Mouse (Mus musculus) cortical plate, adult 2 months (tissue): Measurements from ENCODE around the gene Oxct2a. TPM values are rescaled to one million over a fixed set of nuclear protein-coding genes. Genes with fewer than 3 reads are reported as not detected.
"Not testable (repeated sequence)": the region's sequence is repeated elsewhere in the genome, so short reads cannot be mapped to it uniquely, and the experiment has no call there.

Source experiments
- H3K27ac ChIP-seq: fragments of 200-500 bp; 2 replicates; pipeline ENCODE4 v1.5.1; 2012; ENCODE audit warnings: low read length, control low read depth, inconsistent platforms; ENCODE audit not compliant: insufficient read depth
- H3K4me1 ChIP-seq: fragments of 200-500 bp; 2 replicates; pipeline ENCODE4 v1.6.1; 2011; ENCODE audit warnings: low read length; ENCODE audit not compliant: control insufficient read depth, insufficient read depth
- H3K4me3 ChIP-seq: fragments of 200-500 bp; 2 replicates; pipeline ENCODE4 v1.5.1; 2011; ENCODE audit warnings: mild to moderate bottlenecking, low read length, control low read depth; ENCODE audit not compliant: insufficient read depth
- CTCF ChIP-seq: fragments of 200-500 bp; IDR thresholded peaks from 2 replicates; pipeline ENCODE4 v1.5.1; 2011; ENCODE audit warnings: mild to moderate bottlenecking, control low read depth, low read length; ENCODE audit not compliant: insufficient read depth; ENCODE audit errors: extremely low read depth
- POLR2A ChIP-seq: fragments of 200-500 bp; IDR thresholded peaks from 2 replicates; pipeline ENCODE4 v1.6.1; 2011; ENCODE audit warnings: mild to moderate bottlenecking, low read length, control low read depth; ENCODE audit not compliant: insufficient read depth; ENCODE audit errors: extremely low read depth
- polyA plus RNA-seq: library from polyadenylated mRNA; depleted of rRNA; stranded (reverse); fragments of >200 nt; gene quantifications from 2 replicates; pipeline ENCODE4 v1.2.3, GENCODE M21; 2012; rRNA removed

The Oxct2a gene
- polyA plus RNA-seq, 1 experiment: 0.10 TPM

DNA sequence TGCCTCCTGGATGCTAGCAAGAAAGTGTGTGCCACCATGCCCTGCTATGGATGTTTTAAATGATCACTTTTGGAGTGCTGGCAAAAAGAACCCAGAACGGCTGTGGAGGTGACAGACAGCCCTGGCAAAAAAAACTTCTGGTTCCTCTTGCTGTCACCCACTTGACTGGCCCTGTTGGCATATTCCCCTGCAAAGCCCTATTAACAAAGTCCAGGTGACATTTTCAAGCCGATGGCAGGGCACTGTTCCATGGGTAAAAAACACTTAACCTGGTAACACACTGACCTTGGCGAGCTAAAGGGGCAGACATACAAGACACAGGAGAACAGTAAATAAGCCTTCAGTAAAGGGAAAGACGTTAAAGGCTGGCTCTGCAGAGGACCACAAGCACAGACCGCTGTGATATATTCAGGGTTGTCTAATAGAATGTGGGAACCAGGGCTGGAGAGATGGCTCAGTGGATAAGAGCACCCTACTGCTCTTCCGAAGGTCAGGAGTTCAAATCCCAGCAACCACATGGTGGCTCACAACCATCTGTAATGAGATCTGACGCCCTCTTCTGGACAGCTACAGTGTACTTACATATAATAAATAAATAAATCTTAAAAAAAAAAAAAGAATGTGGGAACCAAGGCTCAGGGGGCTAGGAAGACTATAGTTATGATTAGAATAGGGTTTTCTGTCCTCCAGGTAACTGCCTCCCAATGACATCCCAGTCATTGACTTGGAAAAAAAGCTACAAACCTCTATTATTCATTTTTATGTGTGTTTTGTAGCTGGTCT lies 29.6 kb downstream of the Oxct2a start:
- no peak overlapping the region for H3K27ac ChIP-seq
- no peak overlapping the region for H3K4me3 ChIP-seq
- H3K4me1 ChIP-seq: no peaks in the 10 kb centered on the region
- no peak for TF ChIP-seq CTCF
- no peak for TF ChIP-seq POLR2A

DNA sequence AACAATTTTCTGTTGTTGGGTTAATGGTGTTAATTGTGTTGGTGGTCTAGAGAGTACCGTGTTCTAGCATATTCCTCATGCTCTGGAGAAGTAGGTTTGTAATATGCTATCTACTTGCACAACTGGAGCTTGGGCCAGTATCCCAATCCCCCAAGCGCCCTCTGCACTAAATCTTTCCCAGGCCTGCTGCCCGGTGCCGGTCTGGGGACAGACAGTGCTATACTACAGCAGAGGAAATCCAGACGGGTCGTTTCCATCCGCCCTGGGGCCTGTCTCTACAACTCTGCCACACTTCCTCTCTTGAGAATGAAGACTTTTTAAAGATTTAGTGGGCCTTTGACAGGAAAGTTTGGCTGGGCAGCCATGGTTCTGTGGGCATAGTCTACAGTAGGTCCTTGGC lies 30.4 kb downstream of the Oxct2a start:
- no peaks in the 10 kb centered on the region for H3K4me1 ChIP-seq
- H3K27ac ChIP-seq: no peak overlapping the region
- TF ChIP-seq CTCF: no peak
- TF ChIP-seq POLR2A: no peak
- H3K4me3 ChIP-seq: no peak overlapping the region

DNA sequence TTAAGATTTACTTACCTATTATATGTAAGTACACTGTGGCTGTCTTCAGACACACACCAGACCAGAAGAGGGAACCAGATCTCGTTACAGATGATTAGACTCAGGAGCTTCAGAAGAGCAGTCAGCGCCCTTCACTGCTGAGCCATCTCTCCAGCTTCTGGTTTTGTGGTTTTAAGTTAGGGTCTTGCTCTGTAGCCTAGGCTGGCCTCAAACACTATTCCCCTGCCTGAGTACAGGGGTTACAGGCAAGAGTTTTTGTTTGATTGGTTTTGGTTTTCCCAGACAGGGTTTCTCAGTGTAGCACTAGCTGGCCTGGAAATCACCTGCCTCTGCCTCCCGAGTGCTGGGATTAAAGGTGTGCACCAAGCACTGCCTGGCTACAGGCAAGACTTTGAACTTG lies 31.0 kb downstream of the Oxct2a start:
- no peaks in the 10 kb centered on the region for H3K4me1 ChIP-seq
- no peak overlapping the region for H3K4me3 ChIP-seq
- TF ChIP-seq POLR2A: no peak
- TF ChIP-seq CTCF: no peak
- H3K27ac ChIP-seq: no peak overlapping the region

DNA sequence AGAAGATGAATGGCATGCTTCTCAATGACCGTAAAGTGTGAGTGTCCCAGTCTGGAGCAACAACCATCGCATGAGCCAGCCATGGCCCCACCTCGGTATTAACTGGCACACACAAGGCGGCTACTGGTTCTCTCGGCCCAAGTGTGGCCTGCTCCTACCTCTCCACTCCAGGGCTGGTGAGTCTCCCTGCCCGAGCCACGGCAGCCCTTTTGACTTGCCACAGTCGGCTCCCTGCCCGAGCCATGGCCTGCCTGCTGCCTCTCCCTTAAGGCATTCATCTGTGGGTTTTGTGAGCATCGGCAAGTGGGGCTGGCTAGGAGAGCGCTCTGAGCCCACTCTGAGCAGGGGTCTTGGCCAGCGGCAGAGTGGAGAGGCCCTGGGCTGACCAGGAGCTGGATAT lies 34.4 kb downstream of the Oxct2a start:
- H3K27ac ChIP-seq: no peak overlapping the region
- no peak overlapping the region for H3K4me3 ChIP-seq
- TF ChIP-seq POLR2A (no peak), CTCF (no peak)
- H3K4me1 ChIP-seq: peaks cover 5% of the 10 kb centered on the region

DNA sequence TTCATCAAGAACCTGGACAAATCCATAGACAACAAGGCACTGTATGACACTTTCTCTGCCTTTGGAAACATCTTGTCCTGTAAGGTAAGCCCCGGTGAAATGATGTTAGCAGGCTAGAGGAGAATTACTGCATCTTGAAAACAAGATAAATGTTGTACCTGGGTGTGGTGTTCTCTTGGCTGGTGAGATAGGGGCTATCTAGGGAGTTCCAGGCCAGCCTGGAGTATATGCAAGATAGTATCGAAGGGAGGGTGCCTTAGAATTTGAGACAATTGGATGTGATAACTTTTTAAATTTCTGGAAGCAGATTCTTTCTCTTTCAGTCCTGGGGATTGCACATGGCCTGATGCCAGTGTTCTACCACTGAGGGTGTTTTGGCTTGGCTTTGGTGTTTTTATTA lies 36.6 kb downstream of the Oxct2a start:
- H3K4me3 ChIP-seq: no peak overlapping the region
- H3K4me1 ChIP-seq: peaks cover 5% of the 10 kb centered on the region
- no peak overlapping the region for H3K27ac ChIP-seq
- no peak for TF ChIP-seq CTCF
- no peak for TF ChIP-seq POLR2A

DNA sequence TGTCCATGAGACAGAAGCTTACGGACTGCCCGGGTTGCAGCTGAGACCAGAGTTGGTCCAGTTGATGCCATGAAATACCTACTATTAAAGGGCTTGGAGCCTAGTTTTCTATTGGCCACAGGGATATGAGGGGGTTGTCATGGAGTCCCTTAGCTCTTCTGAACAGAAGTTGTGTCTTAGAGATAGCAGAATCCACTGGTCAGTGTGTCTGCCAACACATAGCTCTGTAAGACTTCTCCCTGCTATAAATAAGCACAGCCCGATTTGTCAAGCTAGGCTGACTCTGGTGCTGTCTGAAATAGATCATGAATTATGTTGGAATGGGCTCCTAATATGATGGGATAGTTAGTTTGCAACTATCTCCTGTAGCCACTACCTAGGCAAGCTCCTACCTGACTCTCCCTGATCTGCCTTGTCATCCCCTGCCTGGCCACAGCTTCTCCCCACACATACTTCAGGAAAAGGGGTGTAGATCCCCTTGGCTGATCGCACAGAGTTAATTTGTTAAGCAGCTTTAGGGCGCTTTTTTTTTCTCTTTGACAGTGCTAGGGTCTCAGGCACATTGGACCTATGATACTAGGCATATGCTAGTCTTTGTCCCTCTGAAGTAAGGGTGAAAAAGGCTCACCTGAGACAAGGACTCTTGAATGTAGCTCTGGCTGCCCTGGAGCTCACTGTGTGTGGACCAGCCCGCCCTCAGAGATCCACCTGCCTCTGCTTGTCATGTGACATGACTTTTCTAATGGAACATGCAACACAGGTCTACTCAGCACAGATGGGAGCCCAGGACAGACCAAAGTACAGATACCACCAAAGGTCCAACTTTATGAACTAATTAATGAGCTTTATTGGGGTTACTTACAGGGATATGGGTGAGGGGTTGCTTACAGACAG lies 38.5 kb downstream of the Oxct2a start:
- no peak overlapping the region for H3K27ac ChIP-seq
- no peak overlapping the region for H3K4me3 ChIP-seq
- H3K4me1 ChIP-seq: peaks cover 5% of the 10 kb centered on the region
- TF ChIP-seq CTCF: no peak
- TF ChIP-seq POLR2A: no peak

DNA sequence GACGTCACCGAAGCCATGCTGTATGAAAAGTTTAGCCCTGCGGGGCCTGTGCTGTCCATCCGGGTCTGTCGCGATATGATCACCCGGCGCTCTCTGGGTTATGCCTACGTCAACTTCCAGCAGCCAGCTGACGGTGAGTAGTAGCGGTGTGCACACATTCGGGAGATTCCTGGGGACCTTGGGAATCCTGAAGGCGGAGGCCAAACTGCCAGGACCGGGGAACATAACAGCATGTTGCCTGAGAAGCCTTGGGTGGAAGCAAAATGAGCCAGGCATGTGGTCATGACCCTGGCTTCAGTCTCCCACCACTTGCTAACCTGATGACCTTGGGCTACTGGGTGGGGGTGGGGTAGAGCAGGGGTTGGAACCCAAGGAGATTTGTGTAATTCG lies 39.8 kb downstream of the Oxct2a start:
- not testable (repeated sequence) for H3K27ac ChIP-seq, H3K4me1 ChIP-seq
- peak overlapping the region; percentile 40 for H3K4me3 ChIP-seq

DNA sequence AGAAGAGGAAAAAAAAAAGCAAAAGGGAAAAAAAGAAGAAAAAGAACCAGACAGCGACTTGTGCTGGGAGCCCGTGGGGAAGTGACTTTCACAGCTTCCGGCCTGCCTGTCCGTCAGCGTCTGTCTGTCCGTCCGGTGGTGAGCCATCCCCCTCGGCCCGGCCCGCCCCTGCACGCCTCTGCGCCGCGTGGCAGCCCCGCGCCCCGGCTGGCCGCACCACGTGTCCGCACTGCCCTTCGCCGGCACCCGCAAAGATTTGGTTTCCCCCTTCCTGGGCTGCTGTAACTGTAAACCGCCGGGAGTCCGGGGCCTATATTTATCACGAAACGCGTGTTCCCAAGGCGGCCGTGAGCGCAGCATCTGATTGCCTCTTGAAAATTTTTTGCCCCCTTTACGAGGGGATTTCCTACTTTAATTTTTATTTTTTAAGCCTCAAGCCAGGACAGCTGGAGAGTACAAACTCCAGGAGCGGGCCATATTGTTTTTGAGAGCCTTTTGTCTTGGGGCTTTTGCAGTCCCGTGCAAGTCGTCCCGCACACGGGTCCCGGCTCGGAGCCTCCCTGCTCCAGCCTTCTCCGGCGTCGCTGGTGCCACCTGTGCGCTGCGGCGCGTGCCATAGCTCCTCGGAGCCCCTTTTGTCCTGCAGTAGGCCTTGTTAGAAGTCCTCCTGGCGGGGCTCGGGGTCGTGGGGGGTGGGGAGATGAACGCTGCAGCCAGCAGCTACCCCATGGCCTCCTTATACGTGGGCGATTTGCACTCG lies 40.3 kb downstream of the Oxct2a start:
- H3K27ac ChIP-seq, H3K4me1 ChIP-seq: not testable (repeated sequence)
- peak overlapping the region; percentile 40 for H3K4me3 ChIP-seq

DNA sequence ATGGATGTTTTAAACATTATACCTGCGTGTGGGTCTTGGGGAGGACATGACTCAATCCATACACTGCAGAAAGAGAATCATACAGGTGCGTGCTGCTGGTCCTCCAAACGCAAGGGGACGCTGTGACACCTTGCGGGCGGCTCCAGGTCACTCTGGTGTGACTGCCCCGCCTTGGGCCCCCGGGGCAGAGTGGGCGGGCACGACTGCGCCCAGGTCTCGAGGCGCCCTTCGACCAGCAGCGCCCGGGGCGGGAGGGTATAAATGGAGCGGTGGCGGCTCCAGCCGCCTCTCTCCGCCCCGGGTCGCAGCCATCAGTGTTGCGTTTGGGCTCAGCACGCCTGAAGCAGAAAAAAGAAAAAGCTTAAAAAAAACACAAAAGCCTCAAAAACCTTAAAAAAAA lies 40.9 kb downstream of the Oxct2a start:
- peak overlapping the region; percentile 82 for H3K27ac ChIP-seq
- peaks cover 5% of the 10 kb centered on the region for H3K4me1 ChIP-seq
- H3K4me3 ChIP-seq: peak overlapping the region; percentile 40
- TF ChIP-seq POLR2A (no peak), CTCF (peak; percentile 68)

DNA sequence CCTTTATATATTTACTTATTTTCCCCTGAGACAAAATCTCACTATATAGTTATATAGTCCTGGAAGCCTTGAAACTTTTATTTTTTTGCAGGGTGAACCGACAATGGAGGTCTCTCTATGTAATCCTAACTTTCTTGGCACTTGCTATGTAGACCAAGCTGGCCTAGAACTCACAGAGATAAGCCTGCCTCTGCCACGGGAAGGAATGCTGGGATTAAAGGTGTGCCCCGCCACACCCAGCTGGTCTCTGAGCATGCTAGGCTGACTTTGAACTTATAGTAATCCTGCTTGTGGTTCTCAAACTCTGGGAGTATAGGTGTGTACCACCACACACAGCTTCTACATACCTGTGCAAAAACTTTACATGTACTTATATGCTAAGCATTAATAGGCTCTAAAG lies 43.3 kb downstream of the Oxct2a start:
- no peak overlapping the region for H3K4me3 ChIP-seq

More for the DNA sequence above, 43.3 kb downstream of the Oxct2a start:
- H3K4me1 ChIP-seq: peaks cover 4% of the 10 kb centered on the region
- H3K27ac ChIP-seq: no peak overlapping the region
- TF ChIP-seq CTCF (no peak), POLR2A (no peak)

Other genes with a start within 250 kb of the Oxct2a start
- gene Bmp8b, start 218.5 kb downstream of the Oxct2a start, polyA plus RNA-seq: 0.15 and 0.40 TPM in 2 replicates
- gene Oxct2b, start 207.4 kb downstream of the Oxct2a start, polyA plus RNA-seq: 0.08 and 0.21 TPM in 2 replicates
- gene Ppie, start 183.7 kb downstream of the Oxct2a start, polyA plus RNA-seq: 18.2 and 19.7 TPM in 2 replicates
- 562 and 609 TPM in 2 replicates for gene Hpcal4, start 140.4 kb downstream of the Oxct2a start, polyA plus RNA-seq
- gene Nt5c1a, start 122.1 kb downstream of the Oxct2a start, polyA plus RNA-seq: 3.3 and 3.7 TPM in 2 replicates
- 2.0 TPM in 2 replicates for gene Heyl, start 90.1 kb downstream of the Oxct2a start, polyA plus RNA-seq
- 35.3 and 35.6 TPM in 2 replicates for gene Pabpc4, start 61.3 kb downstream of the Oxct2a start, polyA plus RNA-seq
- gene Bmp8a, start 19.6 kb upstream of the Oxct2a start, polyA plus RNA-seq: 0.17 and 0.23 TPM in 2 replicates